Mouse (Mus musculus) hindbrain, embryonic 11.5 days (tissue): ENCODE measurements around the gene Ccdc86. TPM values are rescaled to one million over a fixed set of nuclear protein-coding genes. Genes with fewer than 3 reads are reported as not detected.

Experiments used
- ATAC-seq: fragments of 200-750 bp; cut with Nextera tagmentation; 2 replicates; pipeline ENCODE4 v1.8.0; 2017; ENCODE audit warnings: mild to moderate bottlenecking, moderate TSS enrichment, moderate library complexity; ENCODE audit not compliant: low FRiP score
- DNase-seq: peaks from one replicate; pipeline ENCODE4 v3.0.0-alpha.2; 2015; ENCODE audit warnings: low spot score
- H3K27ac ChIP-seq: fragments of 300-500 bp; sonication (generic); 2 replicates; pipeline ENCODE4 v1.5.1; 2014; ENCODE audit warnings: mild to moderate bottlenecking, low read depth, low read length
- H3K27me3 ChIP-seq: fragments of 300-500 bp; sonication (generic); 2 replicates; pipeline ENCODE4 v1.6.1; 2014; ENCODE audit warnings: mild to moderate bottlenecking, low read length, moderate library complexity, mixed read lengths; ENCODE audit not compliant: control insufficient read depth, insufficient read depth
- H3K36me3 ChIP-seq: fragments of 300-500 bp; sonication (generic); 2 replicates; pipeline ENCODE4 v1.6.1; 2014; ENCODE audit warnings: mild to moderate bottlenecking, low read length, moderate library complexity, mixed read lengths; ENCODE audit not compliant: control insufficient read depth, insufficient read depth
- H3K4me1 ChIP-seq: fragments of 300-500 bp; sonication (generic); replicated peaks from 2 replicates; pipeline ENCODE4 v1.6.1; 2014; ENCODE audit warnings: low read length, mixed read lengths; ENCODE audit not compliant: control insufficient read depth, insufficient read depth
- H3K4me2 ChIP-seq: fragments of 300-500 bp; sonication (generic); replicated peaks from 2 replicates; pipeline ENCODE4 v1.6.1; 2014; ENCODE audit warnings: mild to moderate bottlenecking, low read depth, low read length
- H3K4me3 ChIP-seq: fragments of 300-500 bp; sonication (generic); 2 replicates; pipeline ENCODE4 v1.5.1; 2014; ENCODE audit warnings: low read depth, low read length
- H3K9ac ChIP-seq: fragments of 300-500 bp; sonication (generic); 2 replicates; pipeline ENCODE4 v1.6.1; 2014; ENCODE audit warnings: low read depth, low read length
- H3K9me3 ChIP-seq: fragments of 300-500 bp; sonication (generic); 2 replicates; pipeline ENCODE4 v1.6.1; 2016; ENCODE audit warnings: low read length; ENCODE audit not compliant: control insufficient read depth
- WGBS: fragments of 180-500 bp; shearing (Covaris S2); extraction: QIAGEN DNeasy Blood & Tissue Kit; methylation state at CpG from one replicate; pipeline ENCODE4 v1.1.7; 2014; 5-methylcytosine and 5-hydroxymethylcytosine counted together
- polyA plus RNA-seq: library from polyadenylated mRNA; unstranded; fragments of >200 nt; fragmentation: Nextera tagmentation; extraction: Ambion mirVana; gene quantifications from 2 replicates; pipeline ENCODE4 v1.2.1, GENCODE M21; 2014

Gene Ccdc86
- polyA plus RNA-seq, 1 experiment from 2014 or later = 17.5 TPM

DNA sequence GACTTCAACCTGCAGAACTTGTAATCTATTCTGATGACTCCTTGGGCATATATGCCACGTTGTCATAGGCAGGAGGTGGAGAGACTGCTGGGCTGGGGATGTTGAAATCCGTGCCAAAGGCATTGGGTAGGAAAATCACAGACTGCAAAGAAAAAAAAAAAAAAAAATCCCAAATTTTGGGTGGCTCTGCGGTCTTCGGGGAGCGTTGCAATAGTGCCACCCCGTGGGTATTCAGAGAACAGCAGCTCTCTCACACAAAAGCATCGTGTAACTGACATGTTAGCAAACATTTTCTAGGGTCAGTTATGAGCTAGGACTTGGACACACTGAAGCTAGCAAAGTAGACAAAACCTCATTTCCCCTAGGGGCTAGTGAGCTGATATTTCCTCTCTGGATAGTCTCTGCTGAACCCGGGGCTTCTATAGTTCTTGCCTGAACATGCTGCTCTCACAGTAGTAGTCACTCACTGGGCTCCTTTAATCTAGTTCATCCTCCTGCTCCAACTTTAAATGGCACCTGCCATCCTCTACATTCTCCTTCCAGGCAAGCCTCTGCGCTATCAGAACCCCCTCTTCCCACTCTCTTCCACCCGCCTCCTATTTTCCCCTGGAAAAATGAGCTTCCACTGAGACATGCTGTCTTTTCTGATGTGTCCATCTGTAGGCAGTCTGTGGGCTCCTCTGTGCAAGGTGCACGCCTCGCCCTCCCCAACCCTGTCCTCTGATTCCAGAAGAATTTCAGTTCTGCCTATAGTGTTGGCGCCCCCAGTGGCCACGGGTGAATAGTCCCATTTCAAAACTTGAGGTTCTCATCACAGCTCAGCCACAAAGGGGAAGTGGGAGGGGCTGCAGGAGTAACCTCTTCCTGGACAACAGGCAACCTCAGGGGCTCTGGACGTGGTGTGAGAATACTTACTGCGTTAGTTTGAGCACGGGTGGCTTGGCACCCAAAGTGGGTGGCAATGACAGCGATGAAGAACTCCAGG is 30.4 kb upstream of the Ccdc86 start:
- H3K9ac ChIP-seq = no peak overlapping the region
- no peaks in the 10 kb centered on the region for H3K27me3 ChIP-seq
- peak overlapping the region; percentile 12; the same call in 1 of the 2 replicates for H3K4me2 ChIP-seq
- no peak overlapping the region for H3K4me3 ChIP-seq
- no peak overlapping the region for H3K27ac ChIP-seq
- H3K4me1 ChIP-seq = no peaks in the 10 kb centered on the region
- 12% methylated on average over 18 of the region's 18 CpGs for WGBS
- peak; percentile 65 for ATAC-seq
- H3K36me3 ChIP-seq = no peaks in the 10 kb centered on the region
- DNase-seq = peak; percentile 82
- no peaks in the 10 kb centered on the region for H3K9me3 ChIP-seq

DNA sequence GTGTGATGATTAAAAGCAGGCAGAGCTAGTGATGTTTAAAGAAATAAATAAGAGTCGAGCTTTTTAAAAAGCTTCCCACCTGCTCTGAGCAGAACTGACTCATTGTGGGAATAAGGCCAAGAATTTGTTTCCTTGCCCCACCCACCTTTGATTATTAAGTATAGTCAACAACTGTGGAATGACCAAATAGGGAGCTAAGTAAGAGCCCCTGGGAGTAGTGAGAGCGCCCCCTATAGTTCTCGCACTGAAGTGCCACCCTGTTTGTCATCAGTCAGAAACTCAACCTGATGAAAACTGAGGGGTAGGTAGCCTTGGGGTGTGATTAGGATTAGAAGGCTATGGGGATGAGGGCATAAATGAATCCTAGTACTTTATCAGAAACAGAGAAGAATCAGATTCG is 27.3 kb upstream of the Ccdc86 start:
- Histone ChIP-seq H3K4me2 (no peak overlapping the region), H3K4me1 (no peaks in the 10 kb centered on the region), H3K36me3 (no peaks in the 10 kb centered on the region), H3K27ac (no peak overlapping the region), H3K27me3 (no peaks in the 10 kb centered on the region), H3K9ac (no peak overlapping the region), H3K9me3 (no peaks in the 10 kb centered on the region), H3K4me3 (no peak overlapping the region)
- WGBS = 57% methylated on average over 4 of the region's 4 CpGs
- DNase-seq = no peak
- no peak for ATAC-seq

DNA sequence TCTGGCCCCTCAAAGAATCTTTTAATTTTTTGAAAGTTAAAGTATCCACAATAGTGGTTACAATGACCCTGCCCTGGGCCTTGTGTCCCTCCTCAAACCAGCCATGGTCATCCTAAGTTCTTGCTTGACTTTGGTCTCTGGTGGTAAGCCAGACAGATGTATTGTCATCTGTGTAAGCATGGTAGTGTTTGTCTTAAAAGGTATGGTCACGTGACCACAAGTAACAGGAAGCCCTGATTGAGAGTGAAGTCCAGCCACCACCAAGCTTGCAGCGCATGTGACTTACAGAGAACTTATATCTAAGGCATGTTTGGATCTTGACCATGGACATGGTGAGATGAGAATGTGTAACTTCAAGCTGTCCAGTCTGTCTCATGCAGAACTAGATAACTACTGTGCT is 26.1 kb upstream of the Ccdc86 start:
- Histone ChIP-seq H3K27ac (no peak overlapping the region), H3K9me3 (no peaks in the 10 kb centered on the region), H3K36me3 (no peaks in the 10 kb centered on the region), H3K4me3 (no peak overlapping the region), H3K4me2 (no peak overlapping the region), H3K27me3 (no peaks in the 10 kb centered on the region), H3K4me1 (no peaks in the 10 kb centered on the region), H3K9ac (no peak overlapping the region)
- 77% methylated on average over 2 of the region's 2 CpGs for WGBS
- DNase-seq (no peak), ATAC-seq (no peak)

DNA sequence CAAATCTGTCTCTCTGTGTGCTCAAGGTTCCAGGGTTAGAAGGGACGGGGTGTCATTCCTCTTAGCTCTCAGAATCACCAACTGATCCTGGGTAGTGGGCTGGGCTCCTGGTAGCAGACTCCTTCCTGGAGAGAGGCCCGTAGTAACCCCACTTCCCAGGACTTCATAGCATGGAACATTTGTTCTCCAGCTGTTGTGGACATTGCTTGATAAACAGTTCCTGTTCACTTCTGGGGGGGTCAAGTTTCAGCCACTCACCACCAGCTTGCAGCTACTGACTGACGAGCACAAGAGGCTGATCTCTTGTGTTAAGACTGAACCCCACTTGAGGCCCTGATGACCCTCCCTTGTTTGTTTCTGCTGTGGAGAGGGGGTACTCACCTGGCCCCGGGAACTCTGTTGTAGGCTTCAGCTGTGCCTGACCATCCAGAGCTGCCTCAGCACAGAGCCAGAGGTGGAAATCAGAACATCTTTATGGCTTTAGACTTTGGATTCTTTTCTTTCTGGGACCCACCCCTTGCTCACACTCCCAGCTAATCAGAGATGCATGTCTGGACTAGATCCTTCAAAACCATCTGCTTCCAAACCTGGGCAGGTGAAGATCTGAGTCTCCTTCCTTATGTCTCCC is 25.3 kb upstream of the Ccdc86 start, which contains the start of gene Ms4a10:
Gene Ms4a10 (minus strand): TSS at position 433 of the 628 bp plus-strand sequence.
- no peak within 1 kb of the TSS for H3K4me3 ChIP-seq
- no peak within 1 kb of the TSS for H3K27ac ChIP-seq
- 60% methylated on average over 4 of the region's 4 CpGs for WGBS
- H3K4me2 ChIP-seq = no peak within 1 kb of the TSS
- no peaks in the 10 kb centered on the region for H3K9me3 ChIP-seq
- ATAC-seq (no peak), DNase-seq (no peak)
- H3K9ac ChIP-seq = no peak within 1 kb of the TSS
- H3K36me3 ChIP-seq = no peaks in the 10 kb centered on the region
- H3K27me3 ChIP-seq = no peaks in the 10 kb centered on the region
- H3K4me1 ChIP-seq = no peaks in the 10 kb centered on the region

DNA sequence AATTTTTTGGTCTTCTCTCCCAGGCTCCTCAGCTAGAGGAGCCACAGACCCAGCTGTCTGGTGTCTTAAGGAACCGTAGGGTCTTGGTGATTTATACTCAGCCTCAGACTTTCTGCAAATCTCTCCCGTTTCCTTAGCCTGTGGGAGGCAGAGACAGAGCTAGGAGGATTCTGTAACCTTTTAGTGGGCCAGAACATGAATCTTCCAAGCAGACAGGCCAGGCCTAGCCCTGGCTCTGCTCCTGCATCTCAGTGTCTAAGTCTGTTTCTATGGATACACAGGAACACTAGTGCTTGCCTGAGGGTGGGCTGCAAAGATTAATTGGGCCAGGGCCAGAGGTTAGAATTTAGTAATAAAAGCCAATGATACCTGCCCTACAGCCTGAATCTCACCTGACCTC is 24.1 kb upstream of the Ccdc86 start:
- no peak overlapping the region for H3K4me3 ChIP-seq
- H3K4me2 ChIP-seq = no peak overlapping the region
- H3K4me1 ChIP-seq = no peaks in the 10 kb centered on the region
- ATAC-seq = no peak
- 68% methylated on average over 2 of the region's 2 CpGs for WGBS
- no peaks in the 10 kb centered on the region for H3K36me3 ChIP-seq
- no peaks in the 10 kb centered on the region for H3K27me3 ChIP-seq
- H3K9me3 ChIP-seq = no peaks in the 10 kb centered on the region
- H3K27ac ChIP-seq = no peak overlapping the region
- no peak overlapping the region for H3K9ac ChIP-seq
- DNase-seq = no peak

DNA sequence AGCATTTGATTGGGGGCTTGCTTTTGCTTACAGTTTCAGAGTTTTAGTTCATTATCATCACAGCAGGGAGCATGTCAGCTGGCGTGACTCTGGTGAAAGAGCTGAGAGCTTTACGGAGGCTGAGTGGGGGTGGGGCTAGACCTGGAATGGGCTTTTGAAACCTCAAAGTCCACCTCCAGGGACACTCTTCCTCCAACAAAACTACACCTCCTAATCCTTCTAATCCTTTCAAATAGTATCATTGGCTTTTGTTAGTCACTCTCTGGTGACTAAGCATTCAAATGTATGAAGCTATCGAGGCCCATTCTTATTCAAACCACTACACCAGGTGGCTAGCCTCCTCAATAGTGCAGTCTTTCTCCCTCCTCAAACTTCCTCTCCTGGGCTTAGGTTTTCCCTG is 23.6 kb upstream of the Ccdc86 start:
- no peaks in the 10 kb centered on the region for H3K27me3 ChIP-seq
- no peak overlapping the region for H3K4me3 ChIP-seq
- ATAC-seq (no peak), DNase-seq (no peak)
- H3K4me1 ChIP-seq = no peaks in the 10 kb centered on the region
- no peak overlapping the region for H3K4me2 ChIP-seq
- no peak overlapping the region for H3K27ac ChIP-seq
- no peak overlapping the region for H3K9ac ChIP-seq
- no peaks in the 10 kb centered on the region for H3K9me3 ChIP-seq
- 56% methylated on average over 3 of the region's 3 CpGs for WGBS
- no peaks in the 10 kb centered on the region for H3K36me3 ChIP-seq

DNA sequence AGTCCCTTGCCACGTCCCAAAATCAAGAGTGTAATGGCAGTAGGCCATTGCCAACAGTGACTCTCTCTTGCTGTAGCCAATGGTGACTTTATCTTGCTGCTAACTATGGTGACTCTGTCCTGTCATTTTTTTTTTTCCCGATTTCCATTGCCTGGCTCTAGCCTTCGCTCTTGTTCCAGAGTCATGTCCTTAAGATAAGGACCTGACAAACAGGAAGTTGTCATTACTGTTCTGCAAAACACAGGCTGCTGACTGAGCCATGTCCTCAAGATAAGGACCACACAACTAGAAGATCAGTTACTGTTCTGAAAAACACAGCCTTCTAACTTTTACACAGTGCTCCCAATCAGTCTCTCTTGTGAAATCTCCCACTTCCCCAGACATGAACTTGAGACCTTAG is 21.4 kb upstream of the Ccdc86 start:
- H3K27ac ChIP-seq = no peak overlapping the region
- no peaks in the 10 kb centered on the region for H3K36me3 ChIP-seq
- H3K4me1 ChIP-seq = no peaks in the 10 kb centered on the region
- H3K27me3 ChIP-seq = no peaks in the 10 kb centered on the region
- WGBS = 77% methylated on average over 3 of the region's 3 CpGs
- DNase-seq = no peak
- ATAC-seq = no peak
- no peak overlapping the region for H3K4me2 ChIP-seq
- H3K9ac ChIP-seq = no peak overlapping the region
- no peak overlapping the region for H3K4me3 ChIP-seq
- H3K9me3 ChIP-seq = no peaks in the 10 kb centered on the region

DNA sequence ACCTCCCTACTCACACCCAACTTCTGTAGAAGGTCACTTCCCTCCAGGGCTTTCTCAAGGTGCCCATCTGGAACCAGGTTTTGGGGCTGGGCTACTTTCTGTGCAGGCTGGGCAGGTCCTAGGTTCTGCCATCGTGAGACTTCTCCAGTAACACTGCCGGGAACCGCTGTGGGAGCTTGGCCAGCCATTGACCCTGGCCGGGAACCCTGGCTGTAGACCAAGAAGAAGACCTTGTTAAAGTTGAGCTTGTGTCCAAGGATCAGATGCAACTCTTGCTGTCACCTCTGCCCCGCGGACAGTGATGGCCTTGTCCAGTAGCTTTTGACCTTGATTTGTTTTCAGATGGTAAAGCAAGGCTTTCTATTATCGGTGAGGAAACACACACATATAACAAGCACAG is 19.5 kb upstream of the Ccdc86 start:
- Histone ChIP-seq H3K9ac (no peak overlapping the region), H3K27ac (no peak overlapping the region), H3K36me3 (no peaks in the 10 kb centered on the region), H3K4me3 (no peak overlapping the region), H3K9me3 (no peaks in the 10 kb centered on the region), H3K4me1 (no peaks in the 10 kb centered on the region), H3K4me2 (no peak overlapping the region), H3K27me3 (no peaks in the 10 kb centered on the region)
- DNase-seq = no peak
- WGBS = 92% methylated on average over 7 of the region's 7 CpGs
- ATAC-seq = no peak

DNA sequence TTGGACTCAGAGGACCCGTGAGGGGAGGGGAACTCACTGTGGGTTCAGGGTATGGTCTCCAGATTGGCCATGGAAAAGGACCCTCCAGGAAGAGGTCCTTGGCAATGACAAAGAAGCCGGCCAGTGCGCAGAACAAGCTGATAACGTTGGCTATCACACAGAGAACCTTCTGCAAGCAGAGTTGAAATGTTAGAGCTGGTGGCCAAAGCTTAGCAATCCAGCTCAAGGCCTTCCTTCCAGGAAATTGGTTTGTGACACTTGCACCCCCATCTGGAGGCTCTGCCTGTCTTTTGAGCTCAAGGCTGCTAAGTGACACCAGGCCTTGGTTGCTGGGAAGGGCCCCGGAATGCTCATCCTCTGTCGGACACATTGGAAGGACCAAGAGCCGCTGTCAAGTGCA is 16.7 kb upstream of the Ccdc86 start:
- no peak overlapping the region for H3K9ac ChIP-seq
- DNase-seq (no peak), ATAC-seq (no peak)
- H3K4me2 ChIP-seq = no peak overlapping the region
- H3K36me3 ChIP-seq = no peaks in the 10 kb centered on the region
- no peaks in the 10 kb centered on the region for H3K4me1 ChIP-seq
- H3K27me3 ChIP-seq = no peaks in the 10 kb centered on the region
- no peak overlapping the region for H3K4me3 ChIP-seq
- no peak overlapping the region for H3K27ac ChIP-seq
- no peaks in the 10 kb centered on the region for H3K9me3 ChIP-seq
- WGBS = 94% methylated on average over 7 of the region's 7 CpGs
